Comparison of ENCODE assay signal across 8 mouse cellular contexts in genomic region chr3:70103983-70104827, GRCm38 (mm10).
DNase-seq lines count a peak whose midpoint lies in the region; ATAC-seq and TF ChIP-seq lines count a peak whose summit lies in the region.

No protein-coding gene starts in this region.

- TF ChIP-seq EP300 in liver, embryonic 14.5 days (IDR thresholded peaks at IDR 0.05; ENCODE audit: low read depth) = no peak

- peak; percentile 95 for DNase-seq in brain, embryonic 14.5 days (ENCODE audit: low read depth)
- peak; percentile 45 to 81 for DNase-seq in kidney, postnatal 25 days
- DNase-seq in liver, embryonic 14.5 days (ENCODE audit: low read depth in 3 of 3, low spot score in 3 of 3) = peak; percentile 22 to 30 (median 28)
- peak; percentile 8 to 62 for DNase-seq in thymus, postnatal 10 days (ENCODE audit: low spot score in 2 of 2)

- TF ChIP-seq POLR2A in brain, embryonic 14.5 days (IDR thresholded peaks at IDR 0.05; ENCODE audit: borderline replicate concordance, extremely low read depth, insufficient read depth, insufficient read length, poor library complexity, severe bottlenecking) = no peak
- no peak for TF ChIP-seq POLR2A in embryonic fibroblast, embryonic 13.5 days (IDR thresholded peaks at IDR 0.05; ENCODE audit: low read depth, low read length)

- no peak overlapping the region for H3K4me3 ChIP-seq in E14TG2a.4 (replicated peaks; ENCODE audit: low read length)
- peak overlapping the region; percentile 59 for H3K4me3 ChIP-seq in embryonic fibroblast, embryonic 13.5 days (ENCODE audit: insufficient read depth, low read length)
- peak overlapping the region; percentile 66 for H3K4me3 ChIP-seq in heart, embryonic 16.5 days (ENCODE audit: low read length)
- peak overlapping the region; percentile 33 to 55 for H3K4me3 ChIP-seq in liver, embryonic 14.5 days (ENCODE audit: insufficient read depth in 1 of 2, low read depth in 2 of 2, low read length in 2 of 2)
- H3K4me3 ChIP-seq in neural tube, embryonic 12.5 days = peak overlapping the region; percentile 35

- peak overlapping the region; percentile 27; the same call in 1 of the 2 replicates for H3K27ac ChIP-seq in embryonic fibroblast, embryonic 13.5 days (ENCODE audit: insufficient read depth, low read length)
- peak overlapping the region; percentile 23; the same call in 1 of the 2 replicates for H3K27ac ChIP-seq in heart, embryonic 16.5 days (ENCODE audit: low read length)
- no peak overlapping the region for H3K27ac ChIP-seq in liver, embryonic 14.5 days
- no peak overlapping the region for H3K27ac ChIP-seq in neural tube, embryonic 12.5 days

- H3K4me1 ChIP-seq in E14TG2a.4 (replicated peaks; ENCODE audit: low read depth, low read length) = no peaks in the 10 kb centered on the region
- H3K4me1 ChIP-seq in embryonic fibroblast, embryonic 13.5 days (ENCODE audit: control insufficient read depth, insufficient read depth, low read length) = no peaks in the 10 kb centered on the region
- no peaks in the 10 kb centered on the region for H3K4me1 ChIP-seq in heart, embryonic 16.5 days (ENCODE audit: control insufficient read depth, insufficient read depth, low read length)
- H3K4me1 ChIP-seq in liver, embryonic 14.5 days (replicated peaks; ENCODE audit: control insufficient read depth in 2 of 2, insufficient read depth in 2 of 2, low read length in 1 of 2) = peaks cover 0 to 2% of the 10 kb centered on the region in 2 experiments; a peak in 1 of 4 replicates
- 0 out of 2 replicates have a peak, but pooled peaks cover 6% of the 10 kb centered on the region for H3K4me1 ChIP-seq in neural tube, embryonic 12.5 days

- peaks cover 19% of the 10 kb centered on the region for H3K27me3 ChIP-seq in E14TG2a.4 (ENCODE audit: insufficient read depth, low read length)
- H3K27me3 ChIP-seq in heart, embryonic 16.5 days (ENCODE audit: control insufficient read depth, insufficient read depth, low read length) = peaks cover 7% of the 10 kb centered on the region
- H3K27me3 ChIP-seq in liver, embryonic 14.5 days (ENCODE audit: control insufficient read depth, insufficient read depth, low read length) = no peaks in the 10 kb centered on the region
- H3K27me3 ChIP-seq in neural tube, embryonic 12.5 days (replicated peaks) = no peaks in the 10 kb centered on the region

- WGBS in heart, embryonic 16.5 days = 4% methylated on average over 21 of the region's 21 CpGs
- WGBS in liver, embryonic 14.5 days (ENCODE audit: insufficient replicate concordance) = 8% methylated on average over 21 of the region's 21 CpGs
- 9% methylated on average over 21 of the region's 21 CpGs for WGBS in neural tube, embryonic 12.5 days

- peak; percentile 75 for TF ChIP-seq CTCF in E14TG2a.4 (conservative IDR thresholded peaks at IDR 0.05; ENCODE audit: low read length)
- TF ChIP-seq CTCF in brain, embryonic 14.5 days (IDR thresholded peaks at IDR 0.05; ENCODE audit: borderline replicate concordance, extremely low read depth, insufficient read depth, insufficient read length) = peak; percentile 83; the same call in 1 of the 2 replicates
- no peak for TF ChIP-seq CTCF in embryonic fibroblast, embryonic 13.5 days (IDR thresholded peaks at IDR 0.05; ENCODE audit: borderline replicate concordance, insufficient read depth, low read length)
- peak; percentile 58 for TF ChIP-seq CTCF in liver, embryonic 14.5 days (IDR thresholded peaks at IDR 0.05; ENCODE audit: low read depth)

- ATAC-seq in heart, embryonic 16.5 days (replicated peaks; ENCODE audit: extremely low read depth, insufficient read depth, low FRiP score) = no peak; the same call in 1 of the 2 replicates
- ATAC-seq in liver, embryonic 14.5 days (ENCODE audit: insufficient read depth) = no peak
- peak; percentile 55 for ATAC-seq in neural tube, embryonic 12.5 days (ENCODE audit: low FRiP score, low read depth)

- peak overlapping the region; percentile 76 for H3K9ac ChIP-seq in heart, embryonic 16.5 days (ENCODE audit: low read length)
- H3K9ac ChIP-seq in liver, embryonic 14.5 days (replicated peaks) = no peak overlapping the region; the same call in 1 of the 2 replicates
- peak overlapping the region; percentile 57 for H3K9ac ChIP-seq in neural tube, embryonic 12.5 days

- H3K36me3 ChIP-seq in E14TG2a.4 (ENCODE audit: insufficient read depth, low read length) = no peaks in the 10 kb centered on the region
- no peaks in the 10 kb centered on the region for H3K36me3 ChIP-seq in heart, embryonic 16.5 days (ENCODE audit: control insufficient read depth, insufficient read depth)
- H3K36me3 ChIP-seq in liver, embryonic 14.5 days (replicated peaks; ENCODE audit: control insufficient read depth, insufficient read depth, low read depth) = no peaks in the 10 kb centered on the region
- no peaks in the 10 kb centered on the region for H3K36me3 ChIP-seq in neural tube, embryonic 12.5 days

- H3K4me2 ChIP-seq in heart, embryonic 16.5 days (ENCODE audit: low read depth, low read length) = peak overlapping the region; percentile 99
- peak overlapping the region; percentile 62 for H3K4me2 ChIP-seq in liver, embryonic 14.5 days (ENCODE audit: low read depth)
- H3K4me2 ChIP-seq in neural tube, embryonic 12.5 days (replicated peaks) = peak overlapping the region; percentile 73

- H3K9me3 ChIP-seq in E14TG2a.4 (ENCODE audit: low read length) = no peaks in the 10 kb centered on the region
- no peaks in the 10 kb centered on the region for H3K9me3 ChIP-seq in heart, embryonic 16.5 days (replicated peaks; ENCODE audit: control insufficient read depth, low read length)
- no peaks in the 10 kb centered on the region for H3K9me3 ChIP-seq in liver, embryonic 14.5 days (ENCODE audit: control insufficient read depth, low read length)
- no peaks in the 10 kb centered on the region for H3K9me3 ChIP-seq in neural tube, embryonic 12.5 days

Comparison
In these comparisons a context has a peak if more than half of its experiments do, and no peak if none do; other contexts are left out.
1. DNase-seq: peak in every context shown above with its lines; median percentile 95 in brain, embryonic 14.5 days; 63 in kidney, postnatal 25 days; 35 in thymus, postnatal 10 days; 28 in liver, embryonic 14.5 days.
2. H3K27ac ChIP-seq: peak in embryonic fibroblast, embryonic 13.5 days (single experiment) and heart, embryonic 16.5 days (single experiment); none in liver, embryonic 14.5 days (single experiment) and neural tube, embryonic 12.5 days (single experiment).
3. Peak in every context shown above with its lines, with median percentiles within 50 percentile points of each other: H3K4me2 ChIP-seq.